Mouse (Mus musculus): ENCODE data around the gene Padi6.

Padi6 gene

GRCm38 (mm10) chr4:140742543-140742942 is at the start of gene Padi6:
Padi6 (minus strand) TSS chr4:140742643.
- no peak for DNase-seq

- DNase-seq, result no peak
These were observed 48.6 kb upstream of the Padi6 start for GRCm38 (mm10) chr4:140791071-140791470.

GRCm38 (mm10) chr4:140789983-140790382 is 47.5 kb upstream of the Padi6 start:
- DNase-seq, result no peak

- peak; percentile 75 to 81 for DNase-seq
These were observed 46.5 kb upstream of the Padi6 start for GRCm38 (mm10) chr4:140788983-140789382.

- no peak for DNase-seq
These were observed 45.8 kb upstream of the Padi6 start for GRCm38 (mm10) chr4:140788264-140788663.

- no peak for DNase-seq
These were observed 45.0 kb upstream of the Padi6 start for GRCm38 (mm10) chr4:140787414-140787813.

- DNase-seq, result no peak
These were observed 42.8 kb upstream of the Padi6 start for GRCm38 (mm10) chr4:140785217-140785616.

- no peak for DNase-seq
These were observed 42.0 kb upstream of the Padi6 start for GRCm38 (mm10) chr4:140784292-140784945.

GRCm38 (mm10) chr4:140782821-140783220 is 40.4 kb upstream of the Padi6 start:
- peak; percentile 42 to 55 for DNase-seq

- DNase-seq, result no peak
These were observed 38.1 kb upstream of the Padi6 start for GRCm38 (mm10) chr4:140780507-140780906.

- DNase-seq, result no peak
These were observed 37.5 kb upstream of the Padi6 start for GRCm38 (mm10) chr4:140779803-140780397.

GRCm38 (mm10) chr4:140776623-140777022 is 34.2 kb upstream of the Padi6 start:
- no peak for DNase-seq

- peak; percentile 59 to 79 for DNase-seq
These were observed 33.4 kb upstream of the Padi6 start for GRCm38 (mm10) chr4:140775876-140776275.

GRCm38 (mm10) chr4:140774893-140775292 is 32.5 kb upstream of the Padi6 start:
- DNase-seq, result peak; percentile 61 to 86

- no peak for DNase-seq
These were observed 31.8 kb upstream of the Padi6 start, which contains the start of gene Padi4 for GRCm38 (mm10) chr4:140774025-140774800. Padi4 (minus strand) TSS chr4:140774236.

- DNase-seq, result no peak
These were observed 28.6 kb upstream of the Padi6 start for GRCm38 (mm10) chr4:140771091-140771490.

- no peak for DNase-seq
These were observed 28.0 kb upstream of the Padi6 start for GRCm38 (mm10) chr4:140770433-140770832.

GRCm38 (mm10) chr4:140768973-140769372 is 26.5 kb upstream of the Padi6 start:
- DNase-seq, result no peak

- no peak for DNase-seq
These were observed 23.5 kb upstream of the Padi6 start for GRCm38 (mm10) chr4:140765936-140766335.

GRCm38 (mm10) chr4:140763158-140763557 is 20.7 kb upstream of the Padi6 start:
- peak; percentile 80 to 81 for DNase-seq

- DNase-seq, result no peak
These were observed 19.2 kb upstream of the Padi6 start for GRCm38 (mm10) chr4:140761601-140762000.

- DNase-seq, result no peak
These were observed 13.4 kb upstream of the Padi6 start for GRCm38 (mm10) chr4:140755811-140756210.

- DNase-seq, result peak; percentile 45 to 73
These were observed 10.9 kb upstream of the Padi6 start for GRCm38 (mm10) chr4:140753366-140753765.

GRCm38 (mm10) chr4:140750328-140750727 is 7.9 kb upstream of the Padi6 start:
- peak; percentile 89 to 93 for DNase-seq

Data from thymus, postnatal 36 days (tissue).